Mouse (Mus musculus) erythroblast, embryonic 14.5 days (primary cell): ENCODE data around the gene Thap11. TPM values are rescaled to one million over a fixed set of nuclear protein-coding genes. Genes with fewer than 3 reads are reported as not detected.

Experiments
- H3K27me3 ChIP-seq: 2 replicates; pipeline ENCODE4 v1.6.1; 2012; ENCODE audit warnings: inconsistent platforms; ENCODE audit not compliant: control insufficient read depth
- H3K36me3 ChIP-seq: 2 replicates; pipeline ENCODE4 v1.6.1; 2012; ENCODE audit warnings: mild to moderate bottlenecking, inconsistent platforms; ENCODE audit not compliant: control insufficient read depth
- H3K4me1 ChIP-seq: 2 replicates; pipeline ENCODE4 v1.6.1; 2012; ENCODE audit warnings: inconsistent platforms; ENCODE audit not compliant: control insufficient read depth
- H3K4me3 ChIP-seq: replicated peaks from 2 replicates; pipeline ENCODE3; 2012; ENCODE audit warnings: moderate library complexity, mild to moderate bottlenecking, inconsistent platforms
- H3K9me3 ChIP-seq: 2 replicates; pipeline ENCODE4 v1.6.1; 2012; ENCODE audit warnings: low read length, inconsistent platforms, mixed read lengths; ENCODE audit not compliant: control insufficient read depth
- GATA1 ChIP-seq: IDR thresholded peaks from 2 replicates; pipeline ENCODE4 v1.6.1; 2012; ENCODE audit warnings: low read length, inconsistent platforms, mixed read lengths
- TAL1 ChIP-seq: IDR thresholded peaks from 3 replicates; pipeline ENCODE4 v1.6.1; 2012; ENCODE audit warnings: low read length, inconsistent platforms, mixed read lengths
- polyA plus RNA-seq: library from polyadenylated mRNA; stranded (reverse); fragments of >175 nt; gene quantifications from 2 replicates; pipeline ENCODE4 v1.2.3, GENCODE M21; 2012

The Thap11 gene
- polyA plus RNA-seq, 1 experiment = 2.8 TPM

DNA sequence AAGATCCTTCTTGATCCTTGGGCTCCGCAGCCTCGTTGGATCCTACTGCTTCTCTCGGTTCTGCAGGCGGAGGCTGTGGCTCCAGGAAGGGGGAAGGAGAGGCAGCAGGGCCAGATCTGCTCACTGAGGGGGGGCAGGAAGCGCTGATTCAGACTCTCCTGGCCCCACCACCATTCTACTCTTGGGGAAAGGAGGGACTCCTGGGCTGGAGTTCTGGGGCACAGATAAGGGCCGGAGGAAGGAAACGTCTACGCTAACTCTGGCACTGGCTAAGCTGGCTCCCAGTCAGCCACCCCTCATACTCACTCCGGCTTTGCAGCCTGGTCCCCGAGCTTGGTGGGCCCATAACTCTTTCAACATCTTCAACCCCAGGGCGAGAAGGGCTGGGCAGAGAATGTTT lies 8.3 kb upstream of the Thap11 start:
- Histone ChIP-seq H3K27me3 (no peaks in the 10 kb centered on the region), H3K4me1 (peaks cover 38% of the 10 kb centered on the region), H3K4me3 (no peak overlapping the region), H3K9me3 (no peaks in the 10 kb centered on the region), H3K36me3 (peaks cover 84% of the 10 kb centered on the region)
- TF ChIP-seq TAL1 (no peak), GATA1 (no peak)

DNA sequence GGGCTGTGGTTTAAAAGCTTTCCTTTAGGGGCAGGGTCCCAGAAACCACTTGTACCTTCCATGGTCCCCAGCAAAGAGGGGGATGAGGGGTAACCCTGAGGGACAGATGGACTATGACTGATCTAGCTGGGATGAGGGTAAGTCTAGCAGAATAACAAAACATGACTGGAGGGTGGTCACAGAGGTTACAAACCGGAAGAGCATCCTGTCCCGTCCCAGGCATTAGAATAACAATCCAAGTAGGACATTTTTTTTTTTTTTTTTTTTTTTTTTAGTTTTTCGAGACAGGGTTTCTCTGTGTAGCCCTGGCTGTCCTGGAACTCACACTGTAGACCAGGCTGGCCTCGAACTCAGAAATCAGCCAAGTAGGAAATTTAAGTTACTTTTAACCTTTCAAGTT lies 4.9 kb upstream of the Thap11 start:
- H3K4me1 ChIP-seq = peaks cover 45% of the 10 kb centered on the region
- peaks cover 56% of the 10 kb centered on the region for H3K36me3 ChIP-seq
- H3K9me3 ChIP-seq = no peaks in the 10 kb centered on the region
- peak overlapping the region; percentile 70 for H3K4me3 ChIP-seq
- H3K27me3 ChIP-seq = no peaks in the 10 kb centered on the region
- TF ChIP-seq GATA1 (no peak), TAL1 (no peak)

DNA sequence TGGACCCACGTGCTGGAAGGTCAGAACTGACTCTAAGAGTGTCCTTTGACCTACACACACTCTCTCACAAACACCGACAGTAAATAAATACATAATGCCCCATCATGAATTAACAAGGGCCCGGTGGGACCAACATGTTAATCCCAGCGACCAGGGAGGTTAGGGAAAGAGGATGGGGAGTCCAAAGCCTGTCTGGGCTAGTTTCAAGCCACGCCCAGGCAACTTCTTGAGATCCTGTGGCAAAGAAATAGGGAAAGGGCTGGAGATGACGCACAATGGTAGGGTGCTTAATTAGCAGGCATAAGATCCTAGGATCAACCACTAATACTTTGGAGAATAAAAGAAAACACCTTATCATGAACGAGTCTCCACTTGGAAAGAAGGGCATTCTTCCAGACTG lies 4.3 kb upstream of the Thap11 start:
- no peaks in the 10 kb centered on the region for H3K27me3 ChIP-seq
- peaks cover 50% of the 10 kb centered on the region for H3K4me1 ChIP-seq
- H3K9me3 ChIP-seq = no peaks in the 10 kb centered on the region
- peak overlapping the region; percentile 70 for H3K4me3 ChIP-seq
- peaks cover 50% of the 10 kb centered on the region for H3K36me3 ChIP-seq
- no peak for TF ChIP-seq GATA1
- no peak for TF ChIP-seq TAL1

DNA sequence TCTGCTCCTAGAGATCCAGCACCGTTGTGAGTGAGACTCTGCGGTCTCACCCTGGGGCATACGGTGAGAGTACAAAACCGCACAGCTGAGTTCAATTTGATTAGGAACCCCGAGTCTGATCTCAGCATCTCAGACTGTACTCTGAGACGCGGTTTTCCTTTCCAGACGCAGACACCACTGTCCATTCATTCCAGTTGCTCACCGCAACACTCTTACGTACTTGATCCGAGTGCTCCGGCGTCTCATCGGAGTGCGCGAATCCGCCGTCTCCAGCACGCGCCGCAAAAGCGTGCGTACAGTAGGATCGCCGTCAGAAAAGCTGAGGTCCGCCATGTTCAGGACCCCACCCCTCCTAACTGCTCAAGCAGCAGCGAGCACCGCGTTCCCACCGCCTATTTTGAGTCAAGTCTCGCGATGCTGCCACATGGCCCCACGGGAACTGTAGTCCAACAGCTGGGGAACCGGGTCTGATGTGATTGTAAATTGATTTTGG lies 3.2 kb upstream of the Thap11 start:
- peak overlapping the region; percentile 70 for H3K4me3 ChIP-seq
- H3K4me1 ChIP-seq = peaks cover 56% of the 10 kb centered on the region
- no peaks in the 10 kb centered on the region for H3K9me3 ChIP-seq
- H3K27me3 ChIP-seq = no peaks in the 10 kb centered on the region
- peaks cover 43% of the 10 kb centered on the region for H3K36me3 ChIP-seq
- TF ChIP-seq GATA1 = no peak
- TF ChIP-seq TAL1 = no peak

DNA sequence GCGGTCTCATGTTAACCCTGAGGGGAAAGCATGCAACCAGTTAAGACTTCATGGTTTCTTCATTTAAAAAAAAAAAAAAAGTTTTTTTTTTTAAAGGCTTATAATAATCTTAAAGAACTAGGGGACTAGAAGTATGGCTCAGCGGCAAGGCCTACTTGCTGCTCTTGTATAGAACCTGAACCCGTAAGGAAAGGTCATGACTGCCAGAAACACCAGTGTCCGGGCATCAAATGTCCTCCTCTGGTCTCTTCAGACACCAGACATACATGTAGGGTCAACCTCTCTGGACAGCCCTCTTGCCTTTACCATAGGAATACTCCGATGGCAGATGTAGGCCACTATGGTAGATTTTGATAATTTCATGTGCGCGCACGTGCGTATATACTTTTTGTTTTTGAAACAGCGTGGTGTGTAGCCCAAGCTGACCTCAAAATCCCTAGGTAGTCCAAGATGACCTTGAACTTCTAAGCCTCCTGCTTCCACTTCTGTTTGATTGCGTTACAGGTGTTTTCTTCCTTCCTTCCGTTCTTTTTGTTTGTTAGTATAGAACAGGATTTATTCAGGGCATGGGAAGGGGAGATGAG lies 2.7 kb upstream of the Thap11 start:
- H3K27me3 ChIP-seq = no peaks in the 10 kb centered on the region
- H3K9me3 ChIP-seq = no peaks in the 10 kb centered on the region
- peaks cover 56% of the 10 kb centered on the region for H3K4me1 ChIP-seq
- H3K4me3 ChIP-seq = peak overlapping the region; percentile 70
- TF ChIP-seq GATA1 = no peak
- no peak for TF ChIP-seq TAL1
- H3K36me3 ChIP-seq = peaks cover 40% of the 10 kb centered on the region

DNA sequence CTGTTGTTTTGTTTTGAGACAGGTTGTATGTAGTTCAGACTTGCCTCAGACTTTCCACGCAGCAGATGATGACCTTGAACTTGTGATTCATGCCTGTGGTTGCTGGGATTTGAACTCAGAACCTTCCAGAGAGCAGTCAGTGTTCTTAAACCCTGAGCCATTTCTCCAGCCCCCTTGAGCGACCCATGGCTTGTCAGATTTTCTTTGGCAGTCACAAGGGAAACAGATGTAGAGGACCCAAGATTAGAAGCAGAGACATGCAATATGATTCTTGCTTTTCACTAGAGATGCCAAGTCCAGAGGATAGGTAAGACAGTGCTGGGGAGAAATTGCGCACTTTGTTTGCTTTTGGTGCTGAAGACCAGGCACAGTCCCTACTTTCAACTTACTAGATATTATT lies 1.8 kb upstream of the Thap11 start, which contains the start of gene Cenpt:
Gene Cenpt (minus strand): TSS at position 101 of the 400 bp plus-strand sequence.
- H3K9me3 ChIP-seq = no peaks in the 10 kb centered on the region
- peak within 1 kb of the TSS; percentile 70 for H3K4me3 ChIP-seq
- TF ChIP-seq TAL1 (no peak), GATA1 (no peak)
- H3K27me3 ChIP-seq = no peaks in the 10 kb centered on the region
- H3K36me3 ChIP-seq = peaks cover 39% of the 10 kb centered on the region
- peaks cover 63% of the 10 kb centered on the region for H3K4me1 ChIP-seq

DNA sequence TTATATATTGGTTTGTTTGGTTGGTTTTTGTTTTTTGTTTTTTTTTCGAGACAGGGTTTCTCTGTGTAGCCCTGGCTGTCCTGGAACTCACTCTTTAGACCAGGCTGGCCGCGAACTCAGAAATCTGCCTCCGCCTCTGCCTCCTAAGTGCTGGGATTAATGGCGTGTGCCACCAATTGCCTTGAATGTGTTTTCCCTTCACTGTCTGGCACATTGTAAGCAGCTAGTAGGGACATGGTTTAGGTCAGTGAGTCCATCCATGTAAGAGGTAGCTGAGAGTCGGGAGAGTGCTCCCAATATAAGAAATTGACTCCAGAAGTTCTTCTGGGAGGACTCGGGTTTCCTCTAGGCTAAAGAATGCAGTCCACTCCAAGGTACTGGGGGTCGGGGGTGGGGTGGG lies 629 bp upstream of the Thap11 start:
- H3K9me3 ChIP-seq = no peaks in the 10 kb centered on the region
- no peak for TF ChIP-seq GATA1
- no peak for TF ChIP-seq TAL1
- peaks cover 36% of the 10 kb centered on the region for H3K36me3 ChIP-seq
- peaks cover 66% of the 10 kb centered on the region for H3K4me1 ChIP-seq
- H3K27me3 ChIP-seq = no peaks in the 10 kb centered on the region
- H3K4me3 ChIP-seq = peak overlapping the region; percentile 90

DNA sequence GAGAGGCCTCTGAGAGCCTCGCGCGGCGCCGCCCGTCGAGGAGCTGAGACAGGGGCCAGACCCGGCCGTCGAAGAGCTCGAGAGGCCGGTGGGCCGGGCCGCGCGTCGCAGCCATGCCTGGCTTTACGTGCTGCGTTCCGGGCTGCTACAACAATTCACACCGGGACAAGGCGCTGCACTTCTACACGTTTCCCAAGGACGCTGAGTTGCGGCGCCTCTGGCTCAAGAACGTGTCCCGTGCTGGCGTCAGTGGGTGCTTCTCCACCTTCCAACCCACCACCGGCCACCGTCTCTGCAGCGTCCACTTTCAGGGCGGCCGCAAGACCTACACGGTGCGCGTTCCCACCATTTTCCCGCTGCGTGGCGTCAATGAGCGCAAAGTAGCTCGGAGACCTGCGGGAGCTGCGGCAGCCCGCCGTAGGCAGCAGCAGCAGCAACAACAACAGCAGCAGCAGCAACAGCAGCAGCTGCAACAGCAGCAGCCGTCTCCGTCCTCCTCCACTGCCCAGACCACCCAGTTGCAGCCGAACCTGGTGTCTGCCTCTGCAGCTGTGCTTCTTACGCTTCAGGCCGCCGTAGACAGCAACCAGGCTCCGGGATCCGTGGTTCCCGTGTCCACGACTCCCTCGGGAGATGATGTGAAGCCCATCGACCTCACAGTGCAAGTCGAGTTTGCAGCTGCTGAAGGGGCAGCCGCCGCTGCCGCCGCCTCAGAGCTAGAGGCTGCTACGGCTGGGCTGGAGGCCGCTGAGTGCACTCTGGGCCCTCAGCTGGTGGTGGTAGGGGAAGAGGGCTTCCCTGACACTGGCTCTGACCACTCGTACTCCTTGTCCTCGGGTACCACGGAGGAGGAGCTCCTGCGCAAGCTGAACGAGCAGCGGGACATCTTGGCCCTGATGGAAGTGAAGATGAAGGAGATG lies 576 bp downstream of the Thap11 start:
- Histone ChIP-seq H3K4me3 (peak overlapping the region; percentile 90), H3K27me3 (no peaks in the 10 kb centered on the region), H3K9me3 (no peaks in the 10 kb centered on the region), H3K36me3 (peaks cover 25% of the 10 kb centered on the region), H3K4me1 (peaks cover 65% of the 10 kb centered on the region)
- TF ChIP-seq GATA1 (no peak), TAL1 (no peak)

DNA sequence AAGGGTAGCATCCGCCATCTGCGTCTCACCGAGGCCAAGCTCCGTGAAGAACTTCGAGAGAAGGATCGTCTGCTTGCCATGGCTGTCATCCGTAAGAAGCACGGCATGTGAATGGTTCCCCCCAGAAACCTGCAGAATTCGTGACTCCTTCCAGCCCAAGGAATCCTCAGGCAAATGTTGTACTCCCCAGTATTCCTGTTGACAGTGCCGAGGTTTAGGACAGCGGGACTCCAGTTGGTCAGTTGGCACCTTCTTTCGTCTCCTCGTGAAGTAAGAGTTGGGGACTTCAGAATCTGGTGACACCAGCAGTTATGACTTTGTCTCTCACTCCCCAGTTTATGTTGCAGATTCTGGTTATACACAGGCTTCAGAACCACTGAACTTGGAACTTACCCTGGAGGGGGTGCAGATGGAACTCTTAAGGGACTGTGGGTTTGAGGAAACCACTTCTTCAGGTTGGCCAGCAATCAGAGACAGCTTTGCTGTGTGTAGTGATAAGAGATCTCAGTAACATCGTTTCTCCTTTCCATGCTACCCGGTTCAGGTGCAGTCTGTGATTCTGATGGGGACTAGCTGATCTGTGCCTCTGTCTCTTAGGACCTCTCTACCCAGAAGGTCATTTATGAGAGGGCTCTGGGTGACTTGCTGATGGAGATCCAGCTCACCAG lies 1.4 kb downstream of the Thap11 start:
- no peaks in the 10 kb centered on the region for H3K9me3 ChIP-seq
- peak overlapping the region; percentile 90 for H3K4me3 ChIP-seq
- peaks cover 23% of the 10 kb centered on the region for H3K36me3 ChIP-seq
- no peak for TF ChIP-seq GATA1
- H3K27me3 ChIP-seq = no peaks in the 10 kb centered on the region
- peaks cover 68% of the 10 kb centered on the region for H3K4me1 ChIP-seq
